Mouse (Mus musculus): ENCODE measurements around the gene Bcl2l14.

The Bcl2l14 gene

GRCm38 (mm10) chr6:134449958-134450357 lies 53.8 kb downstream of the Bcl2l14 start:
- DNase-seq: no peak

- DNase-seq: no peak
These were observed 54.6 kb downstream of the Bcl2l14 start for GRCm38 (mm10) chr6:134450661-134451119.

- DNase-seq: no peak
These were observed 58.0 kb downstream of the Bcl2l14 start for GRCm38 (mm10) chr6:134454093-134454492.

- no peak for DNase-seq
These were observed 62.3 kb downstream of the Bcl2l14 start for GRCm38 (mm10) chr6:134458376-134458775.

GRCm38 (mm10) chr6:134461175-134461574 lies 65.1 kb downstream of the Bcl2l14 start:
- no peak for DNase-seq

GRCm38 (mm10) chr6:134466671-134467229 lies 70.6 kb downstream of the Bcl2l14 start:
- DNase-seq: no peak

GRCm38 (mm10) chr6:134469297-134469696 lies 73.2 kb downstream of the Bcl2l14 start:
- no peak for DNase-seq

- no peak for DNase-seq
These were observed 74.7 kb downstream of the Bcl2l14 start for GRCm38 (mm10) chr6:134470857-134471256.

- no peak for DNase-seq
These were observed 77.0 kb downstream of the Bcl2l14 start for GRCm38 (mm10) chr6:134473143-134473561.

- DNase-seq: no peak
These were observed 83.4 kb downstream of the Bcl2l14 start for GRCm38 (mm10) chr6:134479481-134479880.

GRCm38 (mm10) chr6:134486318-134486717 lies 90.2 kb downstream of the Bcl2l14 start:
- no peak for DNase-seq

Data from cerebellum, adult 11 months (tissue).